Mouse (Mus musculus) G1E (cell line): Measurements from ENCODE around the gene Pitpnc1. TPM values are rescaled to one million over a fixed set of nuclear protein-coding genes. Genes with fewer than 3 reads are reported as not detected.

Experiments used
- ATAC-seq: 2 replicates; pipeline ENCODE4 v1.8.0; 2016; ENCODE audit warnings: mild to moderate bottlenecking; ENCODE audit not compliant: insufficient number of reproducible peaks, poor library complexity, low FRiP score, severe bottlenecking; ENCODE audit errors: extremely low read depth
- DNase-seq: peaks from one replicate; pipeline ENCODE4 v3.0.0; 2012; ENCODE audit warnings: low spot score
- H3K27me3 ChIP-seq: 2 replicates; pipeline ENCODE4 v1.6.1; 2012; ENCODE audit warnings: mild to moderate bottlenecking, low read length, inconsistent platforms; ENCODE audit not compliant: insufficient read depth
- H3K36me3 ChIP-seq: replicated peaks from 2 replicates; pipeline ENCODE3; 2012; ENCODE audit warnings: mild to moderate bottlenecking, inconsistent platforms
- H3K4me1 ChIP-seq: 2 replicates; pipeline ENCODE4 v1.6.1; 2012; ENCODE audit warnings: low read depth, low read length, inconsistent platforms, mixed read lengths; ENCODE audit not compliant: insufficient read depth
- H3K4me3 ChIP-seq: 2 replicates; pipeline ENCODE4 v1.5.1; 2012; ENCODE audit warnings: low read depth, mild to moderate bottlenecking, inconsistent platforms, low read length, moderate library complexity, mixed read lengths
- H3K9me3 ChIP-seq: replicated peaks from 2 replicates; pipeline ENCODE4 v1.6.1; 2012; ENCODE audit warnings: inconsistent platforms
- CTCF ChIP-seq: IDR thresholded peaks from 2 replicates; pipeline ENCODE4 v1.5.1; 2012; ENCODE audit warnings: low read depth, low read length, inconsistent platforms, mixed read lengths
- GATA1 ChIP-seq: IDR thresholded peaks from 2 replicates; pipeline ENCODE4 v1.6.1; 2012; ENCODE audit warnings: borderline replicate concordance, low read length, inconsistent platforms, mixed read lengths
- GATA2 ChIP-seq: IDR thresholded peaks from 2 replicates; pipeline ENCODE4 v1.6.1; 2012; ENCODE audit warnings: low read depth, low read length, inconsistent platforms, borderline replicate concordance
- POLR2AphosphoS5 ChIP-seq: IDR thresholded peaks from 2 replicates; pipeline ENCODE4 v1.6.1; 2012; ENCODE audit warnings: low read depth, low read length, inconsistent platforms; ENCODE audit not compliant: insufficient replicate concordance
- TAL1 ChIP-seq: conservative IDR thresholded peaks from 2 replicates; pipeline ENCODE4 v1.6.1; 2012; ENCODE audit warnings: low read depth, low read length, inconsistent platforms, mixed read lengths
- polyA plus RNA-seq: library from polyadenylated mRNA; stranded (reverse); fragments of >175 nt; gene quantifications from 2 replicates; pipeline ENCODE4 v1.2.3, GENCODE M21; 2012
- total RNA-seq, 2 experiments: library from RNA; stranded (forward) in 1 of 2; stranded (reverse) in 1 of 2; fragments of 200-1000 nt in 1 of 2; fragments of >200 nt in 1 of 2; fragmentation: Nextera tagmentation in 1 of 2; gene quantifications; 2 replicates each; pipeline ENCODE4 v1.2.3; 2014 to 2017

Gene Pitpnc1
- total and polyA plus RNA-seq, 3 experiments = 9.9 to 53.5 (median 31.5) TPM

GRCm38 (mm10) chr11:107252026-107252425 lies 218.5 kb downstream of the Pitpnc1 start:
- no peaks in the 10 kb centered on the region for H3K27me3 ChIP-seq
- H3K4me1 ChIP-seq = no peaks in the 10 kb centered on the region
- ATAC-seq (no peak), DNase-seq (no peak)
- H3K9me3 ChIP-seq = no peaks in the 10 kb centered on the region
- peaks cover 91% of the 10 kb centered on the region for H3K36me3 ChIP-seq
- H3K4me3 ChIP-seq = no peak overlapping the region
- TF ChIP-seq GATA1 (no peak), TAL1 (no peak), POLR2AphosphoS5 (no peak), GATA2 (no peak), CTCF (no peak)

DNA sequence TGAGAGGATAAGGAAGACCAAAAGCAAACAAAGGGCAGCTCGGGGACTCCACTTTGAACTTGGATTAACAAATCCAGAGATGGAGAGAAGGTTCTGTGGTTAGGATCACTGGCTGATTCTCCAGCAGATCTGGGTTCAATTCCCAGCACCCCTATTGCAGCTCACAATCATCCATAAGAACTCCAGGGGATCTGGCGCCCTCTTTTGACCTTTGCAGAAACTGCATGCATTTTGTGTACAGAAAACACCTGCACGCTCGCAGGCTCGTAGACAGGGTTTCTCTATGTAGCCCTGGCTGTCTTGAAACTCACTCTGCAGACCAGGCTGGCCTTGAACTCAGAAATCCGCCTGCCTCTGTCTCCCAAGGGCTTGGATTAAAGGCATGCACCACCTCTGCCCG lies 219.0 kb downstream of the Pitpnc1 start:
- Histone ChIP-seq H3K9me3 (no peaks in the 10 kb centered on the region), H3K27me3 (no peaks in the 10 kb centered on the region), H3K36me3 (peaks cover 92% of the 10 kb centered on the region), H3K4me3 (no peak overlapping the region), H3K4me1 (no peaks in the 10 kb centered on the region)
- ATAC-seq = no peak
- no peak for DNase-seq
- no peak for TF ChIP-seq CTCF

GRCm38 (mm10) chr11:107250882-107251281 lies 219.6 kb downstream of the Pitpnc1 start:
- ATAC-seq (no peak), DNase-seq (no peak)
- peaks cover 93% of the 10 kb centered on the region for H3K36me3 ChIP-seq
- TF ChIP-seq GATA1 (no peak), POLR2AphosphoS5 (no peak), TAL1 (no peak), GATA2 (no peak), CTCF (no peak)
- no peaks in the 10 kb centered on the region for H3K27me3 ChIP-seq
- H3K9me3 ChIP-seq = no peaks in the 10 kb centered on the region
- no peaks in the 10 kb centered on the region for H3K4me1 ChIP-seq
- no peak overlapping the region for H3K4me3 ChIP-seq

DNA sequence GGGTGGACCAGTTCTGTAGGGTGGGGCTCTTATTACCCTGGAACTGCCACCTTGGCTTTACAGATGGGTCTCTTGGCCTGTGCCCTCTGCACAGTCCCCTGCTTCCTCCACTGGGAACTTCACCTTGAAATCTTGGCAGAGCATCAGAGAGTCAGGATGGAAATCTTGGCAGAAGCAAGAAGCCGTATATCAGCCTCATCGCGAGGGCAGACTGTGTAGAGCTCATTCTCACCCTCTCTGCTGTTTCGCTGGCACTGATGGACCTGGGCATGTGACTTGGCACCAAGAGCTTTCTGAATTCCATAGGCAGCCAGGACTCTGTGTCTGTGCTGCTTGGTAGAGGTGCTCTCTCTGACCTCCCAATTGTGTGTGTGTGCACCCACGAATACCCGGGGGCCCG lies 221.7 kb downstream of the Pitpnc1 start:
- no peaks in the 10 kb centered on the region for H3K27me3 ChIP-seq
- no peak for TF ChIP-seq GATA2
- no peak for TF ChIP-seq TAL1
- TF ChIP-seq GATA1 = no peak
- no peak for TF ChIP-seq POLR2AphosphoS5
- no peak for TF ChIP-seq CTCF
- DNase-seq (no peak), ATAC-seq (no peak)
- peaks cover 93% of the 10 kb centered on the region for H3K36me3 ChIP-seq
- no peaks in the 10 kb centered on the region for H3K9me3 ChIP-seq
- H3K4me3 ChIP-seq = no peak overlapping the region
- no peaks in the 10 kb centered on the region for H3K4me1 ChIP-seq

- Histone ChIP-seq H3K36me3 (peaks cover 91% of the 10 kb centered on the region), H3K4me1 (no peaks in the 10 kb centered on the region), H3K9me3 (no peaks in the 10 kb centered on the region), H3K27me3 (no peaks in the 10 kb centered on the region), H3K4me3 (no peak overlapping the region)
- DNase-seq = no peak
- TF ChIP-seq GATA1 (no peak), GATA2 (no peak), TAL1 (no peak), CTCF (no peak), POLR2AphosphoS5 (no peak)
- no peak for ATAC-seq
Observed at GRCm38 (mm10) chr11:107245657-107246056, 224.8 kb downstream of the Pitpnc1 start.

DNA sequence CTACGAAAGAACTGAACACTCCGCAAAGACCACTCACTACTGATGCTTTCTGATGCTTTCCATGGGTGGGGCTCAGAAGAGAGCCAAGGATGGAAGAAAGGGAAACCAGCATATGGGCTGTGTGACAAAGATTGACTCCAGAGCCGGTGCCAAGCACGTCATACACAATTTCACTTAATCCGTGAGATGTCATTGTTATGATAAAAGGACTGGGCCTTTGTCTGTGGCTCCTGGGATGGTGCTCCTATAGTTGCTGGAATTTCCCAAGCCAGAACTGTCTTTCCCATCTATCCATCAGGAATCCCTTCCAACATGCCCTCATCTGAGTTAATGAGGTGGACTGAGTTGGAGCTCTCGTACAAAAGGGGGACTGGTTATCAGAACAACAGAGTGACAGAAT lies 227.4 kb downstream of the Pitpnc1 start:
- Histone ChIP-seq H3K4me3 (no peak overlapping the region), H3K36me3 (peaks cover 90% of the 10 kb centered on the region), H3K4me1 (no peaks in the 10 kb centered on the region), H3K9me3 (no peaks in the 10 kb centered on the region), H3K27me3 (no peaks in the 10 kb centered on the region)
- TF ChIP-seq TAL1 (no peak), CTCF (no peak), GATA2 (no peak), POLR2AphosphoS5 (no peak), GATA1 (no peak)
- ATAC-seq (no peak), DNase-seq (no peak)

- ATAC-seq = no peak
- no peak overlapping the region for H3K4me3 ChIP-seq
- H3K36me3 ChIP-seq = peaks cover 84% of the 10 kb centered on the region
- no peaks in the 10 kb centered on the region for H3K9me3 ChIP-seq
- no peaks in the 10 kb centered on the region for H3K27me3 ChIP-seq
- no peak for TF ChIP-seq POLR2AphosphoS5
- no peak for TF ChIP-seq GATA1
- no peak for TF ChIP-seq CTCF
- no peak for TF ChIP-seq GATA2
- no peak for TF ChIP-seq TAL1
- DNase-seq = no peak
- H3K4me1 ChIP-seq = no peaks in the 10 kb centered on the region
Observed at GRCm38 (mm10) chr11:107241678-107242077, 228.8 kb downstream of the Pitpnc1 start.
